Mouse (Mus musculus) testis, postnatal 10 days (tissue): ENCODE results near the gene Ifitm3.
"Not testable (repeated sequence)": the region's sequence is repeated elsewhere in the genome, so short reads cannot be mapped to it uniquely, and the experiment has no call there.

Experiments
- DNase-seq: peaks from one replicate; pipeline ENCODE4 v3.0.0; 2021; ENCODE audit warnings: low spot score

Ifitm3 gene

DNA sequence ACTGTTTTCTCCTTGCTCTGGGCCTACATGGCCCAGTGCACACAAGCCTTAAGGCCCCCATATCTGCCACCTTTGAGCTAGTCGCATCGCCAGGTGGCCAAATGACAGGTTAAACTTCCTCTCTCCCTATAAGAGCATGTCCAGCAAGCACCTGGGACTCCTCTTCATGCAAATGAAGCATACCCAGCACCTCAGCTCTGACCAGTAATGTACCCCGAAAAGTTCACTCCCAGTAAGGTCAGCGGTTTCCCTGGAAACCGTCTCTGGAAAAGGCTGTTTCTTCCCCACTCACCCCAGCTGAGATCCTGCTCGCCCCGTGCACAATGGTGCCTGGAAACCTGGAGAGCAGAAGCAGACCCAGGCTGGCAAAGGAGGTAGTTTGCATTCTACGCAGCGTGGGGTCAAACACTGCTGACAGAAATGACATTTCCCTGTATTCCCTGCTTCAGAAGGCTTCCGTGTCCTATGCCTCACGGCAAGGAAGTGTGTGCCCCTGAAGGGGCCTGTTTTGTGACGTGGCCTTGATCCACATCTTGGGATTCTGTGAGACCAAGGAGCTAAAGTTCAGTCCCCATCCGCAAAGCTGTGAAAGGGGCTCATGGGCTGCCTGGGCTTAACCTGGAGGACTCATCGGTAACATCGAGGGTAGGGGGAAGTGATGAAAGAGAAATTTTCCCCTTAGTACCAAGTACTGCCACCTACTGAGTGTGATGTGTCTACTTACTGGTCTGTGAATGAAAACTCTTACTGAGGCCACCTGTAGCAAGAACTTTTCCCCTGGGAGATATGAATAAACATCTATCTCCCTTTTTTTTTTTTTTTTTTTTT is 9.5 kb downstream of the Ifitm3 start:
- DNase-seq: no peak

DNA sequence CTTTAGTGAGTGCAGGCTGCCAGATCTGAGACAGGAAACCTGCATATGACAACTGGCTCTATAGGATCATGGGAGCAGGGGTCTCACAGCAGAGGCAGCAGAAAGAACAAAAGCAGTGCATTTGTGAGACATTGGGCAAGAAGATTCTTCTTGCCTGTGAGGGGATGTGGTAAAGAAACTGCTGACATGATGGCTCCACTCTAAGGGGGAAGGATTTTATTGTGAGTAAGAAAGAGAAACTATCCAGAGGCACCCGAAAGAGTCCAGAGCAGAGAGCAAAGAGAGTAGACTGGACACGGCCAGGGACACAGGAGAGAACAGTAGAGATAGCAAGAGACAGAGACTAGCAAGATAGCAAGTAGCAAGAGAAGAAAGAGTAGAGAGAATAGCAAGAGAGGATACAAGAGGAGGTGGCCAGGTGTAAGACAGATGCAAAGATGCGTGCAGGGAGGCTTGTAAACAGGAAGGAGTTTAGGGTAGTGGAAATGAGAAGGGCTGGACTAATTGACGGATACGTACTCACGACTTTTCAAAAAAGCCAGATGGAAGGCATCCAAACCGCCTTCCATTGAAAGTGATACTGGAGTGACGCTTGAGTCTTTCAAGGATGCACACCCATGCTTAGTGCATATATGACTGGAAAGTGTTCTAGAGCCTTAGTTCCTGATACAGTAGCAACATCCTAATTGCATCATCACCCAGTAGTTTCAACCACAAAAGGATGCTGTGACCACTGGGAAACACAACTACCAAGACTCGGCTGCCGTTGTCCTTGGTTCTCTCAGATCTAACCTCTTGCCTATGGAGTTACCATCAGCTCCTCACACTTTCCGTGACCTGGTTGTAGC is 11.5 kb downstream of the Ifitm3 start:
- DNase-seq: no peak

DNA sequence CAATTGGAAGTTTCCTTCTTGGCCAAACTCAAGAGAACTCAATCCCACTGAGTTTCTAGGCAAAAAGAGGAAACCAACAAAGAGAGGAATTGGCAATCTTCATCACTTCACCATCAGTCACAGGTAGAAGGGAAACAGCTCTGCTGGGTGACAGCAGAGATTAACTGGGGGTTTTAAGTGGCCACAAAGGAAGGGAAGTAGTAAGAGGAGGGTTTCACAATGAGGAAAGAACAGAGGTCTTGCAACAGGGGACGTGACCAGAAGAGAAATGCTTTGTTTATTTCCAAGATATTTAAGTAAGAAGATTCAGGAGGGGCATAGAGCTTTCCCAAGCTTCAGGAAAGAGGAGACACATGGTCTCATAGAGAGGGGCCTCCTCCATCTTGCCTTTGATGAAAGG is 12.8 kb downstream of the Ifitm3 start:
- DNase-seq: no peak

DNA sequence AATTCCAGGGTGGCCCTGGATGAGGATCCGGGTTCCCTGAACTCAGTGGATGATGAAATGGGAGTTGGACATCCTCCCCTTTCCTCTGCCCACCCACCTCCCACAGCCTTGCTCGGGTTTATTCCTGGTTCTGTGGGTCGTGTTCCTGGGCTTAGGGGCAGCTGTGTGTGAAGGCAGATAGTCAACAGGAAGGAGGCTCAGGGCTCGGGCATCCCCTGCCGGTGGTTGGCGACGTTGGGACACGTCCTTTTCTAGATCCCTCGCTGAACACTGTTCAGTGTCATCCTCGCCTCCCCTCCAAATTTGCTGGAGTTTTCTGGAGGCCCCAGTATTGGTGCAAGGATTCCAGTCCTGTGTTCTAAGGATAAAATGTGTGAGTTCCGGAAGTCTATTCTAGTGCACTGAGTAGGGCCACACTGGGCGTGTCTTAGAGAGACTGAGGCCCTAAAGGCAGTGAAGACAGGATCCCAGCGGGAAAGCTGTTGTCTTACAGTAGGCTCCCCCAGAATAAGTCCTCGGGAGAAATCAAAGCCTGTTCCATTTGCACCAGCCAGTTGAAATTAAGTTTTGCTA is 19.4 kb downstream of the Ifitm3 start:
- DNase-seq: no peak

DNA sequence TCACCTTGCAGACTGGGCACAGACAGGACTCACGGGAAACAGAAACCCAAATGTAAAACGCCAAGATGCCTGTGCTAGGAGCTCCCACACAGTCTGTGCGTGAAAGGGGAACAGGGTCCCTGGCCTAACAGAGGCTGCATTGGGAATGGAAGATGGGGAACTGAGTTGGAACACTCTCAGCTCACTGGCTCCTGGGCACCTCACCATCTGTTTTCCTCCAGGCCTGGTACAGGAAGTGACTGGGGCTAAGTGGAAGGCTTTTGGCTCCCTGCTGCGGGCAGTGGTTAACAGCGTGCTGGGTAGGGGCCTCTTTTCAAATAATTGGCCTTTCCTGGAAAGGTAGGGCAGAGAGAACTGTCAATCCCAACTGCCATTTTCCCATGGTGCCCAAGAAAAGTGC is 19.9 kb downstream of the Ifitm3 start:
- no peak for DNase-seq

DNA sequence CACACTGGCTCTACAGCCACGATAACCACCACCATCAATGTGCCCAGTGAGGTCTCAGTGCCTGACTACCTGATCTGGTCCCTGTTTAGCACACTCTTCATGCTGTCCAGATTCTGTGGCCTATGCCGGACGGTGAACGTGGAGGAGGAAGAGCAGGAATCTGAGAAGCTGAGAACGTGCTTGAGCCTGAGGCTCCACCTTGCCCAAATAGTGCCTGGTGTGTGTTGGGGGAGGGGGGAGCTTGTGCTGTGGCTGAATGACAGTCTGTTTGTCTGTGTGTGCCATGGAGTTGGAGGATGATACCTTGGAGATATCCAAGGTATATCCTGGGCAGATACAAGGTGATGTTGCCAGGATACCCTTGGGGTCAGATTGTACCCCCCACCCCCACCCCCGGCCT is 20.4 kb downstream of the Ifitm3 start:
- DNase-seq: no peak

DNA sequence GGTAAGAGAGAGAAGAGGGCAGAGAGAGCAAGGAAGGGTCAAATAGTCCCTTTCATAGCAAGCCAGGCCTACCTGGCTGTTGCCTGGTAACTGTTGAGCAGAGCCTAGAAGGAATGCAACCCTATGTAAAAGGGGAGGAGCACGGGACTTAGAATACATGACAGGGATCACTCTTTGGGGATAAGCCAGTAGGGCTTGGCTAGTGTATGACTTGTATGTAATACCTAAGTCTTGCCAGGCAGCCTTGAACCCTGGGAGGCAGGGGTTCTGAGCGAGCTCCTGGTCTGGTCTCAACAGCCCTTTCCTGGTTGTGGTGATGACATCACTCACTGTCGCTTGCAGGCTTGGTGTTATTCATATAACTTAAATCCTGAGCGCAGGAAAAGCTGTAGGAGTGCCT is 21.5 kb downstream of the Ifitm3 start:
- no peak for DNase-seq

DNA sequence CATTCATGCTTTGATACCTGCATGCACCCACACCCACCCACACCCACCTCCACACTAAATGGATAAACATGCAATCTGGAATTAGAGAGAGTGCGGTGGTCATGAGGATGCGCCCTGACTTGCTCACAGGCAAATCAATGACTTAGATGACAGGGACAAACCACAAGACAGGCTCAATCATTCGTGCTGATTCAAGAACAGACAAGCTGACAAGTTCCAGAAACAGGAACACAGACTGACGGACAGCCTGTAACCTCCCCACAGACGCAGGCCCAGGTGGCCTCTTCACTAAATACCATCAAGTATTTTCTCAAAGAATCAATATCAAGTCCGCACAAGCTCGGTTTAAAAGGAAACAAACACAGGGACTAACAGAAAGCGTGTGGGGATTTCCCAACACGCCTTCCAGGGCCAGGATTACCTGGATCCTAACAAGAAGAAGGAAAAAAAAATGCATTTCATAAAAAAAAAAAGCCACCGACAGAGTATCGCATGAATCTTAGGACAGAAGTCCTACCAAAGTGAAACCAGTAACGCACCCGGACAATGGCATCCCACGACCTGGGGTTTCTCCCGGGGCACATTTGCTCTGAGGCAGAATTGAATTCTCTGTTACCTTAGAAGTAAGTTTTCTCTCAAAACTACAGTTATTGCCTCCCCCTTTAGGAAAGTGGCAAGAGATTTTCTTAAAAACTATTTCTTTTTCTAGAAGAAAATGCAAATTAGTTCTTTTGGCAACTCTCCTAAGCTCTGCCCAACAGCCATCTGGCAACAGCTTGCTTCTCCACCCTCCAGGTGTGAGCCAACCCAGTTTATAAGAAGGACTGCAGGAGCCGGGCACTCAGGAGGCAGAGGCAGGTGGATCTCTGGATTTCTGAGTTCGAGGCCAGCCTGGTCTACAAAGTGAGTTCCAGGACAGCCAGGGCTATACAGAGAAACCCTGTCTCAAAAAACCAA is 23.1 kb downstream of the Ifitm3 start:
- DNase-seq: no peak

DNA sequence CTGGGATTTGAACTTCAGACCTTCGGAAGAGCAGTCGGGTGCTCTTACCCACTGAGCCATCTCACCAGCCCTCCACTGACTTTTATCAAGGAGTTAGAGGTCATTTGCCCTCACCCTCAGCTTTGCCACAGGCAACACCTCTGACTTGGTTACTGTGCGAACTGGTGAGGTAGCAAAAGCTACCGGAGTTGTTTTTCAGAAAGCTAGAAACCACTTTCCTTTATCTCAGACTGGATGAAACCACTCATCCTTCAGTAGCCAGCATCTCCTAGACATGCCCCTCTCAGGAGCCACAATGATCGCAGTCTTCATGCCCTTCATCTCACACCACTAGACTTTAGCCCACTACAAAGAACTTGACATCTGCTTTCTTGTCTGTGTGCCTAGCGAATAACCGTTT is 27.6 kb downstream of the Ifitm3 start:
- no peak for DNase-seq

DNA sequence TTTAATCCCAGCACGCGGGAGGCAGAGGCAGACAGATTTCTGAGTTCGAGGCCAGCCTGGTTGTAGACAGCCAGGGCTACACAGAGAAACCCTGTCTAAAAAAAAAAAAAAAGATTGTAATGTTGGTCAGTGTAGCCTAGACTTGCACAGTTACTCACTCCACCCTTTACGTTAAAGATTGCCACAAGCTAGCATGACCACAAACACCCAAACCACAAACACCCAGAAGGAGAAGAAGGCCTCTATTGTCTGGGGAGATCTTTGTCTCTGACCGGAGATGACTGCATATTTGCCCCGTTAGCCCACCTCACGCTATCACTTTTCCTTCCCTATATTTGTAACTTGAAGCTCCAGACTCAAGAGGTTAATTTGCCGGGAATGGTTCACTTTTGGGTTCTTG is 28.9 kb downstream of the Ifitm3 start:
- DNase-seq: no peak

DNA sequence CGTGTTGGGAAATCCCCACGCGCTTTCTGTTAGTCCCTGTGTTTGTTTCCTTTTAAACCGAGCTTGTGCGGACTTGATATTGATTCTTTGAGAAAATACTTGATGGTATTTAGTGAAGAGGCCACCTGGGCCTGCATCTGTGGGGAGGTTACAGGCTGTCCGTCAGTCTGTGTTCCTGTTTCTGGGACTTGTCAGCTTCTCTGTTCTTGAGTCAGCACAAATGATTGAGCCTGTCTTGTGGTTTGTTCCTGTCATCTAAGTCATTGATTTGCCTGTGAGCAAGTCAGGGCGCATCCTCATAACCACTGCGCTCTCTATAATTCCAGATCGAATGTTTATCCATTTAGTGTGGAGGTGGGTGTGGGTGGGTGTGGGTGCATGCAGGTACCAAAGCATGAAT is 33.9 kb downstream of the Ifitm3 start:
- DNase-seq: not testable (repeated sequence)

DNA sequence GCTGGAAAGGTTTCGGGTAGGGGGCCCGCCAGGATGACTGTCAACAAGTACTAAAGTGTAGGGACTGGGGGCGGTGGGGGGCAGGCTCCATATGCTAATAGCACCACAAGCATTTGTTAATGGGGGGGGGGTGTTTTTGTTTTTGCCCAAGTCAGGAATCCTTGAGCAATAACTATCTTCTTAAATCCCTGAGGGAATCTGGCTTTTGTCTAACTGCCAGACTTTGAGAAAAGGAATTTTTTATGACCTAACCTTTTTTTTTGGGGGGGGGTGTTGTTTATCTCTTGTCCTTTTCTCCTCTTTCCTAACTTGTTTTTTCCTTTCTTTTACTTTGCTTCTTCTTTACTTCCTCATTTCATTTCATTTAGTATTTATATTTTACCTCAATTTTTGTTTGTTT is 35.1 kb downstream of the Ifitm3 start:
- no peak for DNase-seq

DNA sequence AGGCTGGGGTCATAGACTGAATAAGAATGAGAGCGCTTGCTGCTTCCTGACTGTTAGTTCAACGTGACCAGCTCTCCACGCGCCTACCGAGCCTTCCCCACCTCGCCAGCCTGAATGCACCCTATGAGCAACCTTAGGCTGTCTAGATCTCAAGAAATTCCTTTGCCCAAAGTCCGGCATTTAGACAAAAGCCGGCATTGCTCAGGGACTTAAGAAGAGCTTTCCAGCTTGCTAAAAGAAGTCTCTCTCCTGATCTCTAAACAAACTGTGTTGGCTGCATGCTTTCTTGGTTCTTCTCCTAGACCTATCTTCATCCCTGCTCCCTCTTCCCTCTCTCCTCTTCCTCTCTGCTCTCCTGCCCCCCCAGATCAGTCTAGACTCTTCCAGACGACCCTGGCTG is 35.6 kb downstream of the Ifitm3 start:
- no peak for DNase-seq

DNA sequence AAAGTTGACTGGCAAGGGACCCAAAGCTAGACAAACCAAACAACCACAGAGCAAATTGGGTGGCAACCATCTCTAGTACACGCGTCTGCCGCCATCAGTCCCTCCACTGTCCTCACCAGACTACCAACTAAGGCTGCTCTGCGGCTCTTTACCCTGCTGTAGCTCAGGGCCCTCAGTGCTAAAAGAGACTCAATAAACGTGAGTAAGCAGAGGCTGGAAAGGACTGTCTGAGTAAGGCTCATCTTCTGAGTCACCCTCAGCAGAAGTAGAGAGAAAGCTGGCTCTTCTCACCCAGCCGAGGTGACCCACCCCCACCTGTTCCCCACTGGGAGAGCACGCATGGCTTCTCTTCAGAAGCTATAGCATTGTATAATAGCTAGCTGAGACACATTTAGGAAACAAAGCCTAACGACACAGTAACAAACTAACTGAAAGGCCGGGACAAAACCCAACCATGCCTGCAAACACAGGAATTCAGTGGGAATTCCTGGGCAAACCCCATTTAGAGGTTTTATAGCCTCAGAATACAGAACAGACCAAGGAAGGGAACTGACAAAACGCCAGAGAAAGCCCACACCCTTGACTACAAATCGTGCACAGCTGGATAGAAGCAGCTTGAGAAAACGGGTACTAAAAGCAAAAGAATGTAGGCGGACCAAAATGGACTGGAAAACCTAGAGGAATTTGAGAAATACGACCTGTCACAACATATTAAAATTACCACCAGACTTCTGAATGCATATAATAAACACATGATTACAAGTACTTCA is 37.0 kb downstream of the Ifitm3 start:
- DNase-seq: no peak

DNA sequence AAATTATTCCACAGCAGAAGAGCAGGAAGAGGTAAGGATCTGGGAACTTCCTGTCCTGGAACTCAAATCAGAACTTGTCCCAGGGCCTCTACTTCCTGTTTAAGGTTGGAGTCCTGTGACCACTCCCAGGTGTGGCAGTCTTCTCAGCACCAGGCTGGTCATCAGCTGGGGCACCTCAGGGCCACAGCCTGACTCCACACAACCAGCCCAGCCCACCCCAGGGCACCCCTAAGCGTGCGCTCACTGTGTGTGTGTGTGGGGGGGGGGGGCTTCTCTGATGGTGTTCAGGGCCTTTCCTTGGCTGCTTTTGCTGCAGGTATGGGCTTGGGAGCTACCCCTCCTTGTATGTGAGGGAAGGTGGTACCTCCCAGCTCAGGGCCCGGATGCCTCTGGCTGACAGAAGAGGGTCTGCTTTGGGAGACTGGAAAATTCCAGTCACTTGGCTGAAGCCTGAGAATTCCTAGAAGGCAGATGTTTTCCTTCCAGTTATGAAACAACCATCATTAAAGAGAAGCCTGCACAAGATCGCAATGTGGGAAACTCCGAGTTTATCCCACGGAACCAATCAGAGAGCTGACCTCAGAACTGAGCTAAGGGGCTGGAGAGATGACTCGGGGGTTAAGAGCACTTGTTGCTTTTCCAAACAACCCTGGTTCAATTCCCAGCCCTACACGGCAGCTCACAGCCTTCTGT is 38.9 kb downstream of the Ifitm3 start:
- DNase-seq: no peak

DNA sequence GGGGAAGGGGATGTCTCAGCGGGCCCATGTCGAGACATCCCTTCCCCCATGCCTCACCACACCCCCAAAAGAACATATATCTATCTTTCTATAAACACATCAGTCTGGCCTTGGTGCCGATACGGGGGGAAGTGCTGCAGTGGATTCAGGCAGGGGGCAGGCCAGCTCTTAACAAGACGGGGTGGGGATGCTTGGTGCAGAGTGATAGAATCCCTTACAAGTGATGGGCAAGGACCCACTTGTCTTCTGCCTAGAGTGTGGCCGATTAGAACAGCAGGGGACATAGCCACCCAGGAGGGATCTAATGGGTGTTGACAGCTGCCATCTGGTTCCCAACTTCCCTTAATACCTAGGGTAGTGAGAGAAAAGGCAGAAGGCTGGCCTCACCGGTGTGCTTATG is 39.6 kb downstream of the Ifitm3 start:
- DNase-seq: no peak

DNA sequence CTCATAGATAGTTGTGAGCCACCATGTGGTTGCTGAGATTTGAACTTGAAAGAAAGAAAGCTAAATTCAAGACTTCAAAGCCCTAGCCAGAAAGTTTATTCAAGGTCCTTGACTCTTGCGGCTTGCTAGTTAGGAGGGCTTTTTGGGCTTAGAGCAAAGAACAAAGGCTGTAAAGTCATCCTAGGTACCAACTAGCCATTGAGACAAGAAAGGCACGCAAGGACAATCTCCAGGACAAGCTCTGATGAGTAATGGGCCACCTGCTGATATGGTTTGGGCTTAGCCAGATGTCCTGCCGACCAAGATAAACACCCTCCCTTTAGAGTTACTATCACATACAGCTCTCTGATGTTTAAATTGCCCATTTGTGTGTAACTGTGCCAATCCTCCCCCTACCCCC is 41.9 kb downstream of the Ifitm3 start:
- not testable (repeated sequence) for DNase-seq

DNA sequence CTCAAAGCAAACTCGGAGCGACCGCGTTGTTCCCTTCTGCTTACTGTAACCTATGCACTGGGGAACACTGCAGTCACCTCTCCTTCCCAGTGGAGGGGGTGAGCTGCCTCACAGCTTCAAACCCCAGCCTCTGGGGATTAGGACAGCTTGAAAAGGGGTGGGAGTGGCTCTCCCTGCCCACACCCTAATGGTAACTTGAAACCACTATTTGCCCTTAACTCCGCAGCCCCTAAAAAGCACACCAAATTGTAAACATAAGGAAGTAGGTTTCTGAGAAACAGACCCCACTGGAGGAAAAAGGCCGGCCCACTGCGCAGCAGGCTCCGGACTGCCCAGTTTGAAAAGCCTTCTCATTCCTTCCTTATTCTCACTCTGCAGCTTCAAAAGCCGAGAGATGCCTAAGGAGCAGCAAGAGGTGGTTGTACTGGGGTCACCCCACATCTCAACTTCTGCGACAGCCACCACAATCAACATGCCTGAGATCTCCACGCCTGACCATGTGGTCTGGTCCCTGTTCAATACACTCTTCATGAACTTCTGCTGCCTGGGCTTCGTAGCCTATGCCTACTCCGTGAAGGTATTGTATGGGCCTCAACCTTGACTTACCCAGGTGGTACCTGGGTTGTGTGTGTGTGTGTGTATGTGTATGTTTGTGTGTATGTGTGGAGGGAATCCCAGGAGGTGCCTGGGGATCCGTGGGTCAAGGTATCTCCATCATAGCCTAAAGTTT is 42.5 kb downstream of the Ifitm3 start:
- no peak for DNase-seq

DNA sequence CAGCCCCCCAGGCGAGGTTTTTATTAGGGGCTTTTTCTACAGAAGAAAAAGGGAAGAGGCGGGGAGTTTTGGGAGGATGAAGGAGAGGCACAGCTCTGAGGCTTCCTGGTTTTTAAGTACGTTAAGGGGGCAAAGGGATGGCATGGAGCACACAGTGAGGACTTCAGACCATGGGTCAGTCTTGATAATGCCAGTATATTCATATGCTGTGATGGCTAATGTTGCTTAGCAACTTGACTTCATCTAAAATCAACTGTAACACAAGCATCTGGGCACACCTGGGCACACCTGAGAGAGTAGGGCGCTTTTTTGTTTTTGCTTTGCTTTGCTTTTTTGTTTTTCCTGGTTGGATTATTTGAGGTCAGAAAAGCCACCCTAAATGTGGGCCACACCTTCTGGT is 43.6 kb downstream of the Ifitm3 start, which contains the start of gene Ifitm1:
Gene Ifitm1 (plus strand): TSS at position 301 of the 400 bp plus-strand sequence.
- DNase-seq: no peak

DNA sequence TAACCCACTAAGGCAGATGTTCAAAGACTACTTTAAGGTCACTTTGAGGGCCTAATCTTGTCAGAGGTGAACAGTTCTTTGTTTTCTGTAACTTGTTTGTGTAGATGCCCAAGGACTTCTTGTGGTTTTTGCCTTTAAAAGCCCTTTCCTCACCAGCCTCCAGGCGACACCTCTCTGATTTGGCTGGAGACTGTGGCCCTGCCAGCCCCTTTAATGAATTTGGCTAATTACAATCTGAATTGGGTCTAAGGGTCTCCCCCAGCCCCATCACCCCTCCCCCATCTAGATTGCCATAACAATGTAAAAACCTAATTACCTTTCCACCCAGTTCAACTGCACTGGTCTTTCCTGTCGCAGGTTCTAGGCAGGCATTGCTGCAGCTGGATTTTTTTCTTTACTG is 47.8 kb downstream of the Ifitm3 start:
- DNase-seq: no peak
